Mouse (Mus musculus) embryonic facial prominence, embryonic 10.5 days (tissue): ENCODE measurements around the gene Inha. TPM values are rescaled to one million over a fixed set of nuclear protein-coding genes. Genes with fewer than 3 reads are reported as not detected.

Source experiments
- DNase-seq: peaks from one replicate; pipeline ENCODE4 v3.0.0-alpha.2; 2017; ENCODE audit warnings: low spot score
- H3K27ac ChIP-seq: fragments of 300-500 bp; sonication (generic); replicated peaks from 2 replicates; pipeline ENCODE4 v1.5.1; 2016; ENCODE audit warnings: mild to moderate bottlenecking
- H3K27me3 ChIP-seq: fragments of 300-500 bp; sonication (generic); replicated peaks from 2 replicates; pipeline ENCODE4 v1.6.1; 2016; ENCODE audit warnings: low read depth, mild to moderate bottlenecking; ENCODE audit not compliant: poor library complexity, severe bottlenecking
- H3K36me3 ChIP-seq: fragments of 300-500 bp; sonication (generic); replicated peaks from 2 replicates; pipeline ENCODE4 v1.6.1; 2016; ENCODE audit warnings: mild to moderate bottlenecking, moderate library complexity
- H3K4me1 ChIP-seq: fragments of 300-500 bp; sonication (generic); 2 replicates; pipeline ENCODE4 v1.6.1; 2016
- H3K4me3 ChIP-seq: fragments of 300-500 bp; sonication (generic); 2 replicates; pipeline ENCODE4 v1.5.1; 2016; ENCODE audit warnings: mild to moderate bottlenecking, moderate library complexity
- H3K9me3 ChIP-seq: fragments of 300-500 bp; sonication (generic); 2 replicates; pipeline ENCODE4 v1.6.1; 2016; ENCODE audit warnings: mild to moderate bottlenecking
- WGBS: fragments of 180-500 bp; shearing (Covaris S2); methylation state at CpG from one replicate; pipeline ENCODE4 v1.1.7; 2016; 5-methylcytosine and 5-hydroxymethylcytosine counted together
- polyA plus RNA-seq: library from polyadenylated mRNA; unstranded; fragments of >200 nt; fragmentation: Nextera tagmentation; extraction: Ambion mirVana; gene quantifications from 2 replicates; pipeline ENCODE4 v1.2.1, GENCODE M21; 2016

Gene Inha
- polyA plus RNA-seq, 1 experiment from 2014 or later: 3.1 TPM

DNA sequence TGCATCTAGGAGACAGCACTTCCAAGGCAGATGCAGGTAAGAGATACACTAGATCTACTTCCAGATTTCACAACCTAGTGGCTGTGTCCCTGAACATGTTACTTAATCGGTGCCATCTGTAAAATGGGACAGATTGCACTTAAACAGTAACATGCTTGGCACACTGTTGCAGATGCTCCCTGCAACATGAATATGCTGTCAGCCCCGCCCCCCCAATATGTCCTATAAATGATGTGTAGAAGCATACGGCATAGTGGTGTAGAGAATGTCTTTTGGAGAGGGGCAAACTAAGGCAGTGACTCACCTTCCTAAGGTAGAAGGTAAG lies 28.9 kb upstream of the Inha start:
- no peak overlapping the region for H3K27ac ChIP-seq
- peaks cover 42% of the 10 kb centered on the region for H3K36me3 ChIP-seq
- DNase-seq: no peak
- no peaks in the 10 kb centered on the region for H3K9me3 ChIP-seq
- WGBS: 59% methylated on average over 3 of the region's 3 CpGs
- peaks cover 61% of the 10 kb centered on the region for H3K27me3 ChIP-seq
- H3K4me1 ChIP-seq: peaks cover 42% of the 10 kb centered on the region
- peak overlapping the region; percentile 92 for H3K4me3 ChIP-seq

- H3K4me1 ChIP-seq: peaks cover 42% of the 10 kb centered on the region
- no peaks in the 10 kb centered on the region for H3K9me3 ChIP-seq
- peak; percentile 67 for DNase-seq
- H3K4me3 ChIP-seq: peak overlapping the region; percentile 92
- H3K27me3 ChIP-seq: peaks cover 62% of the 10 kb centered on the region
- peaks cover 37% of the 10 kb centered on the region for H3K36me3 ChIP-seq
- WGBS: under 1% methylated on average over 24 of the region's 25 CpGs
- H3K27ac ChIP-seq: peak overlapping the region; percentile 89
Observed at GRCm38 (mm10) chr1:75478497-75478896, 28.4 kb upstream of the Inha start.

GRCm38 (mm10) chr1:75478916-75479634 lies 27.8 kb upstream of the Inha start, which contains the start of the genes Chpf and Tmem198:
Chpf (minus strand) TSS chr1:75479307.
Tmem198 (plus strand) TSS chr1:75479532.
- H3K27ac ChIP-seq: peak within 1 kb of the TSS; percentile 89
- no peaks in the 10 kb centered on the region for H3K9me3 ChIP-seq
- DNase-seq: peak; percentile 100
- peak within 1 kb of the TSS; percentile 92 for H3K4me3 ChIP-seq
- peaks cover 62% of the 10 kb centered on the region for H3K27me3 ChIP-seq
- H3K36me3 ChIP-seq: peaks cover 31% of the 10 kb centered on the region
- peaks cover 37% of the 10 kb centered on the region for H3K4me1 ChIP-seq
- under 1% methylated on average over 76 of the region's 76 CpGs for WGBS

DNA sequence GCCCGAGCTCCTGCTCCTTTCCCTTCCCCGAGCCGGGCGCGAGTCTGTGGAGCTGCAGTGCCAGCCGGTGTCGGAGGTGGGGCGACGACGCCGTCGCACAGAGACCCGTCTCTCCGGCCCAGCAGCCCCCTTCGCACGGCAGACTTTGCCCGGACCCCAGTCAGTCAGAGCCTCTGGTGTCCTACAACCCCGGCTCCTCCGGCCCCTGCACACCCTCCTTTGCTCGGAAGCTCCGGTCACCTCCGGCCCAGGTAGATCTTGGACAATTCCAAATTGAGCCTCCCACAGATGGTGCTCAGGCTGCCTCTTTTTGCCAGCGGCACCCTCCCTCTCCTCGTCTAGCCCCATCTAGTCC lies 27.3 kb upstream of the Inha start:
- Histone ChIP-seq H3K27me3 (peaks cover 63% of the 10 kb centered on the region), H3K27ac (peak overlapping the region; percentile 89), H3K4me3 (peak overlapping the region; percentile 92), H3K9me3 (no peaks in the 10 kb centered on the region), H3K36me3 (peaks cover 29% of the 10 kb centered on the region), H3K4me1 (peaks cover 37% of the 10 kb centered on the region)
- no peak for DNase-seq
- WGBS: under 1% methylated on average over 24 of the region's 24 CpGs

DNA sequence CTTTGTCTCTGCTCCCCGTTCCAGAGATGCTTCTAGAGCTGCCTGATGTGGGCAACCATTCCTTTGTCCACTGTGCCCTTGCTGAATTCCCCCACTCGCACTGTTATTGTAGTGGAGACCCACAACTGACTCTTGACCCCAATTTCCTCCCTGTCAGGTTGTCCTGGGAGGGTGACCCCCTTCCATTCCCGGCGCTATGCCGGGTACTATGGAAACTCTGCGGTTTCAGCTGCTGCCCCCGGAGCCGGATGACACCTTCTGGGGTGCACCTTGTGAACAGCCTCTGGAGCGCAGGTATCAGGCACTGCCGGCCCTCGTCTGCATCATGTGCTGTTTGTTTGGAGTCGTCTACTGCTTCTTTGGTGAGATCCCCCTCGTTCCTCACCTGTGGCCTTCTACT lies 26.8 kb upstream of the Inha start:
- WGBS: 17% methylated on average over 13 of the region's 13 CpGs
- H3K4me3 ChIP-seq: peak overlapping the region; percentile 92
- DNase-seq: no peak
- no peak overlapping the region for H3K27ac ChIP-seq
- H3K9me3 ChIP-seq: no peaks in the 10 kb centered on the region
- peaks cover 39% of the 10 kb centered on the region for H3K4me1 ChIP-seq
- peaks cover 28% of the 10 kb centered on the region for H3K36me3 ChIP-seq
- peaks cover 63% of the 10 kb centered on the region for H3K27me3 ChIP-seq

GRCm38 (mm10) chr1:75480735-75481134 lies 26.1 kb upstream of the Inha start:
- no peak overlapping the region for H3K4me3 ChIP-seq
- DNase-seq: no peak
- H3K27ac ChIP-seq: no peak overlapping the region
- H3K36me3 ChIP-seq: peaks cover 27% of the 10 kb centered on the region
- H3K9me3 ChIP-seq: no peaks in the 10 kb centered on the region
- peaks cover 63% of the 10 kb centered on the region for H3K27me3 ChIP-seq
- 84% methylated on average over 7 of the region's 7 CpGs for WGBS
- peaks cover 43% of the 10 kb centered on the region for H3K4me1 ChIP-seq

- peak overlapping the region; percentile 66 for H3K4me3 ChIP-seq
- WGBS: 5% methylated on average over 24 of the region's 24 CpGs
- 0 out of 2 replicates have a peak overlapping the region, but pooled peaks have one; percentile 1 for H3K27ac ChIP-seq
- H3K9me3 ChIP-seq: no peaks in the 10 kb centered on the region
- H3K27me3 ChIP-seq: peaks cover 100% of the 10 kb centered on the region
- H3K36me3 ChIP-seq: peaks cover 40% of the 10 kb centered on the region
- no peak for DNase-seq
- peaks cover 33% of the 10 kb centered on the region for H3K4me1 ChIP-seq
Observed at GRCm38 (mm10) chr1:75486561-75486960, 20.3 kb upstream of the Inha start.

GRCm38 (mm10) chr1:75487040-75487404 lies 19.9 kb upstream of the Inha start:
- peaks cover 33% of the 10 kb centered on the region for H3K4me1 ChIP-seq
- WGBS: under 1% methylated on average over 13 of the region's 13 CpGs
- H3K4me3 ChIP-seq: peak overlapping the region; percentile 66
- peaks cover 45% of the 10 kb centered on the region for H3K36me3 ChIP-seq
- H3K27me3 ChIP-seq: peaks cover 100% of the 10 kb centered on the region
- no peaks in the 10 kb centered on the region for H3K9me3 ChIP-seq
- 0 out of 2 replicates have a peak overlapping the region, but pooled peaks have one; percentile 1 for H3K27ac ChIP-seq
- no peak for DNase-seq

DNA sequence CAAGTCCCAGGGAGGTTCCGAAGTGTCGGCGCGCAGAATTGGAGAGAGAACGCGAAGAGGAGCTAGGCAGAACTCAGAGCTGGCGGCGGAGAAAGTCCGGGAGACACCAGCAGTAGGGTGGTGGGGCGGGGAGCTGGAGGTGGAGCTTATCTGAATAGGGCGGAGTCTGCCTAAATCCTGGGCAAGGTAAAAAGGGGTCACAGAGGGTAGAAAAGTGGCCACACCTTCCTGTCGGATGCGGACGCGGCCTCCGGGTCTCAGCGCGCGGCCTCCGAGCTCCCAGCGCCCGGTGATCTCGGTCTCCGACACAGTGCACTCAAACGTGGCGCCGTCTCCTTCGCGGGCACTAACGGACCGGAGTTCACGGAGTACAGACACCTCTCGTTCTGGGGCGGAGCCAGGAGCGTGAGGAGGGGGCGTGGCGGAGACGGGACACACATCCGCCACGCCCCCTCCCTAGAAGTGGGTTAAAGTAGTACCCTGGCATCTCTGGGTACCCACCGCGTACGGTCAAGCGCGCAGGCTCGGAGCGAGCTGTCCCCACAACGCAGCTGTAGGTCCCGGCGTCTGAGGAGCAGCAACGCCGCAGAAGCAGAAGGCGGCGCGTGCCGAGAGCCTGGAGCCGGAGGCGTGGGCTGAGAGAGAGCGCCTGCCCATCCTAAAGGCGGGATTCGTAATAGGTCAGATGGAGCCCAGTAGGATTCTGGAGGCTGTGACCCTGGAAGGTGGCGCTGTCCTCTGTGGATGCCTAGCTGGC lies 19.3 kb upstream of the Inha start:
- H3K4me1 ChIP-seq: peaks cover 30% of the 10 kb centered on the region
- peaks cover 51% of the 10 kb centered on the region for H3K36me3 ChIP-seq
- H3K27ac ChIP-seq: no peak overlapping the region
- H3K9me3 ChIP-seq: no peaks in the 10 kb centered on the region
- peaks cover 100% of the 10 kb centered on the region for H3K27me3 ChIP-seq
- DNase-seq: peak; percentile 86
- under 1% methylated on average over 62 of the region's 62 CpGs for WGBS
- peak overlapping the region; percentile 66 for H3K4me3 ChIP-seq

- H3K36me3 ChIP-seq: peaks cover 52% of the 10 kb centered on the region
- H3K4me1 ChIP-seq: peaks cover 30% of the 10 kb centered on the region
- DNase-seq: no peak
- H3K27ac ChIP-seq: no peak overlapping the region
- H3K9me3 ChIP-seq: no peaks in the 10 kb centered on the region
- H3K4me3 ChIP-seq: no peak overlapping the region
- H3K27me3 ChIP-seq: peaks cover 80% of the 10 kb centered on the region
- 83% methylated on average over 34 of the region's 34 CpGs for WGBS
Observed at GRCm38 (mm10) chr1:75490785-75491551, 15.9 kb upstream of the Inha start.

GRCm38 (mm10) chr1:75492579-75493170 lies 14.2 kb upstream of the Inha start:
- peaks cover 69% of the 10 kb centered on the region for H3K36me3 ChIP-seq
- peaks cover 63% of the 10 kb centered on the region for H3K27me3 ChIP-seq
- no peak overlapping the region for H3K4me3 ChIP-seq
- H3K27ac ChIP-seq: no peak overlapping the region
- no peak for DNase-seq
- no peaks in the 10 kb centered on the region for H3K9me3 ChIP-seq
- H3K4me1 ChIP-seq: peaks cover 13% of the 10 kb centered on the region
- 33% methylated on average over 24 of the region's 24 CpGs for WGBS

GRCm38 (mm10) chr1:75494878-75495548 lies 11.9 kb upstream of the Inha start:
- no peak overlapping the region for H3K4me3 ChIP-seq
- peaks cover 40% of the 10 kb centered on the region for H3K27me3 ChIP-seq
- H3K9me3 ChIP-seq: no peaks in the 10 kb centered on the region
- H3K27ac ChIP-seq: peak overlapping the region; percentile 19; the same call in 1 of the 2 replicates
- peaks cover 7% of the 10 kb centered on the region for H3K4me1 ChIP-seq
- 55% methylated on average over 12 of the region's 12 CpGs for WGBS
- peaks cover 80% of the 10 kb centered on the region for H3K36me3 ChIP-seq
- DNase-seq: peak; percentile 77
